Mouse (Mus musculus): ENCODE data around the gene Cpm. TPM values are rescaled to one million over a fixed set of nuclear protein-coding genes. Genes with fewer than 3 reads are reported as not detected.

The Cpm gene
- polyA plus RNA-seq, 1 experiment: 0.07 TPM

- Histone ChIP-seq H3K79me2 (ENCODE audit: control insufficient read depth, insufficient read depth) (no peaks in the 10 kb centered on the region), H3K4me2 (ENCODE audit: low read depth) (no peak overlapping the region), H3K27me3 (ENCODE audit: control insufficient read depth, insufficient read depth, insufficient read length) (no peaks in the 10 kb centered on the region), H3K4me3 (no peak overlapping the region), H3ac (ENCODE audit: control insufficient read depth, insufficient read length) (no peak overlapping the region), H3K36me3 (ENCODE audit: control insufficient read depth, insufficient read depth) (no peaks in the 10 kb centered on the region)
- TF ChIP-seq POLR2AphosphoS2 (IDR thresholded peaks at IDR 0.05; ENCODE audit: insufficient read length, low read depth) (no peak), POLR2A (IDR thresholded peaks at IDR 0.05; ENCODE audit: insufficient read length, low read depth) (no peak), TCF12 (IDR thresholded peaks at IDR 0.05; ENCODE audit: insufficient read depth, poor library complexity, severe bottlenecking) (no peak), TCF3 (IDR thresholded peaks at IDR 0.05; ENCODE audit: insufficient read length, low read depth) (no peak), E2F4 (IDR thresholded peaks at IDR 0.05; ENCODE audit: insufficient read depth) (no peak), REST (IDR thresholded peaks at IDR 0.05; ENCODE audit: insufficient read depth, insufficient read length) (no peak), CEBPB (IDR thresholded peaks at IDR 0.05; ENCODE audit: insufficient read depth, poor library complexity, severe bottlenecking) (no peak), MYOG (IDR thresholded peaks at IDR 0.05; ENCODE audit: control insufficient read depth in 1 of 3, insufficient read depth in 1 of 3, insufficient read length in 2 of 3, low read depth in 2 of 3) (no peak), SRF (IDR thresholded peaks at IDR 0.05; ENCODE audit: control insufficient read depth, insufficient read length, low read depth) (no peak), USF1 (IDR thresholded peaks at IDR 0.05; ENCODE audit: low read depth) (no peak)
Observed at GRCm38 (mm10) chr10:117670791-117671190, 41.5 kb downstream of the Cpm start.

GRCm38 (mm10) chr10:117671266-117671665 lies 42.0 kb downstream of the Cpm start:
- TF ChIP-seq SRF (IDR thresholded peaks at IDR 0.05; ENCODE audit: control insufficient read depth, insufficient read length, low read depth) (no peak), USF1 (IDR thresholded peaks at IDR 0.05; ENCODE audit: low read depth) (no peak), MYOG (IDR thresholded peaks at IDR 0.05; ENCODE audit: control insufficient read depth in 1 of 3, insufficient read depth in 1 of 3, insufficient read length in 2 of 3, low read depth in 2 of 3) (no peak), POLR2AphosphoS2 (IDR thresholded peaks at IDR 0.05; ENCODE audit: insufficient read length, low read depth) (no peak)
- Histone ChIP-seq H3K36me3 (ENCODE audit: control insufficient read depth, insufficient read depth) (no peaks in the 10 kb centered on the region), H3ac (ENCODE audit: control insufficient read depth, insufficient read length) (no peak overlapping the region), H3K27me3 (ENCODE audit: control insufficient read depth, insufficient read depth, insufficient read length) (no peaks in the 10 kb centered on the region), H3K4me3 (no peak overlapping the region), H3K79me2 (ENCODE audit: control insufficient read depth, insufficient read depth) (no peaks in the 10 kb centered on the region), H3K4me2 (ENCODE audit: low read depth) (no peak overlapping the region)

- TF ChIP-seq MAX (IDR thresholded peaks at IDR 0.05; ENCODE audit: low read depth): no peak
- TF ChIP-seq MYOD1 (IDR thresholded peaks at IDR 0.05; ENCODE audit: control insufficient read depth in 1 of 3, insufficient read length in 2 of 3, low read depth in 2 of 3): no peak
- no peak for TF ChIP-seq SRF (IDR thresholded peaks at IDR 0.05; ENCODE audit: control insufficient read depth, insufficient read length, low read depth)
- TF ChIP-seq POLR2A (IDR thresholded peaks at IDR 0.05; ENCODE audit: insufficient read length, low read depth): no peak
- no peak for TF ChIP-seq MYOG (IDR thresholded peaks at IDR 0.05; ENCODE audit: control insufficient read depth in 1 of 3, insufficient read depth in 1 of 3, insufficient read length in 2 of 3, low read depth in 2 of 3)
- TF ChIP-seq POLR2AphosphoS2 (IDR thresholded peaks at IDR 0.05; ENCODE audit: insufficient read length, low read depth): no peak
- no peak for TF ChIP-seq TCF12 (IDR thresholded peaks at IDR 0.05; ENCODE audit: insufficient read depth, poor library complexity, severe bottlenecking)
- no peak for TF ChIP-seq USF1 (IDR thresholded peaks at IDR 0.05; ENCODE audit: low read depth)
- no peak for TF ChIP-seq TCF3 (IDR thresholded peaks at IDR 0.05; ENCODE audit: insufficient read length, low read depth)
- TF ChIP-seq E2F4 (IDR thresholded peaks at IDR 0.05; ENCODE audit: insufficient read depth): no peak
- no peak for TF ChIP-seq CEBPB (IDR thresholded peaks at IDR 0.05; ENCODE audit: insufficient read depth, poor library complexity, severe bottlenecking)
- TF ChIP-seq REST (IDR thresholded peaks at IDR 0.05; ENCODE audit: insufficient read depth, insufficient read length): no peak
- H3K4me2 ChIP-seq (ENCODE audit: low read depth): no peak overlapping the region
- H3ac ChIP-seq (ENCODE audit: control insufficient read depth, insufficient read length): no peak overlapping the region
- H3K36me3 ChIP-seq (ENCODE audit: control insufficient read depth, insufficient read depth): no peaks in the 10 kb centered on the region
- H3K27me3 ChIP-seq (ENCODE audit: control insufficient read depth, insufficient read depth, insufficient read length): no peaks in the 10 kb centered on the region
- H3K79me2 ChIP-seq (ENCODE audit: control insufficient read depth, insufficient read depth): no peaks in the 10 kb centered on the region
- no peak overlapping the region for H3K4me3 ChIP-seq
Observed at GRCm38 (mm10) chr10:117671930-117672666, 42.8 kb downstream of the Cpm start.

- Histone ChIP-seq H3K4me3 (no peak overlapping the region), H3ac (ENCODE audit: control insufficient read depth, insufficient read length) (no peak overlapping the region), H3K4me2 (ENCODE audit: low read depth) (no peak overlapping the region), H3K36me3 (ENCODE audit: control insufficient read depth, insufficient read depth) (no peaks in the 10 kb centered on the region), H3K79me2 (ENCODE audit: control insufficient read depth, insufficient read depth) (no peaks in the 10 kb centered on the region), H3K27me3 (ENCODE audit: control insufficient read depth, insufficient read depth, insufficient read length) (no peaks in the 10 kb centered on the region)
- no peak for TF ChIP-seq E2F4 (IDR thresholded peaks at IDR 0.05; ENCODE audit: insufficient read depth)
- no peak for TF ChIP-seq MYOG (IDR thresholded peaks at IDR 0.05; ENCODE audit: control insufficient read depth in 1 of 3, insufficient read depth in 1 of 3, insufficient read length in 2 of 3, low read depth in 2 of 3)
- TF ChIP-seq REST (IDR thresholded peaks at IDR 0.05; ENCODE audit: insufficient read depth, insufficient read length): no peak
Observed at GRCm38 (mm10) chr10:117672693-117673092, 43.4 kb downstream of the Cpm start.

GRCm38 (mm10) chr10:117673913-117674312 lies 44.6 kb downstream of the Cpm start:
- Histone ChIP-seq H3ac (ENCODE audit: control insufficient read depth, insufficient read length) (no peak overlapping the region), H3K4me2 (ENCODE audit: low read depth) (no peak overlapping the region), H3K79me2 (ENCODE audit: control insufficient read depth, insufficient read depth) (no peaks in the 10 kb centered on the region), H3K27me3 (ENCODE audit: control insufficient read depth, insufficient read depth, insufficient read length) (no peaks in the 10 kb centered on the region), H3K4me3 (no peak overlapping the region), H3K36me3 (ENCODE audit: control insufficient read depth, insufficient read depth) (no peaks in the 10 kb centered on the region)
- no peak for TF ChIP-seq TCF3 (IDR thresholded peaks at IDR 0.05; ENCODE audit: insufficient read length, low read depth)
- no peak for TF ChIP-seq SRF (IDR thresholded peaks at IDR 0.05; ENCODE audit: control insufficient read depth, insufficient read length, low read depth)
- no peak for TF ChIP-seq CEBPB (IDR thresholded peaks at IDR 0.05; ENCODE audit: insufficient read depth, poor library complexity, severe bottlenecking)
- no peak for TF ChIP-seq POLR2A (IDR thresholded peaks at IDR 0.05; ENCODE audit: insufficient read length, low read depth)
- TF ChIP-seq MYOG (IDR thresholded peaks at IDR 0.05; ENCODE audit: control insufficient read depth in 1 of 3, insufficient read depth in 1 of 3, insufficient read length in 2 of 3, low read depth in 2 of 3): no peak
- no peak for TF ChIP-seq USF1 (IDR thresholded peaks at IDR 0.05; ENCODE audit: low read depth)
- TF ChIP-seq MAX (IDR thresholded peaks at IDR 0.05; ENCODE audit: low read depth): no peak
- no peak for TF ChIP-seq POLR2AphosphoS2 (IDR thresholded peaks at IDR 0.05; ENCODE audit: insufficient read length, low read depth)
- no peak for TF ChIP-seq MYOD1 (IDR thresholded peaks at IDR 0.05; ENCODE audit: control insufficient read depth in 1 of 3, insufficient read length in 2 of 3, low read depth in 2 of 3)
- no peak for TF ChIP-seq TCF12 (IDR thresholded peaks at IDR 0.05; ENCODE audit: insufficient read depth, poor library complexity, severe bottlenecking)
- TF ChIP-seq REST (IDR thresholded peaks at IDR 0.05; ENCODE audit: insufficient read depth, insufficient read length): no peak
- no peak for TF ChIP-seq E2F4 (IDR thresholded peaks at IDR 0.05; ENCODE audit: insufficient read depth)
